Mouse (Mus musculus): ENCODE results near the gene Sox6.

Sox6 gene

GRCm38 (mm10) chr7:115550197-115550804 is 488.3 kb downstream of the Sox6 start:
- DNase-seq (ENCODE audit: low read depth) = no peak

DNA sequence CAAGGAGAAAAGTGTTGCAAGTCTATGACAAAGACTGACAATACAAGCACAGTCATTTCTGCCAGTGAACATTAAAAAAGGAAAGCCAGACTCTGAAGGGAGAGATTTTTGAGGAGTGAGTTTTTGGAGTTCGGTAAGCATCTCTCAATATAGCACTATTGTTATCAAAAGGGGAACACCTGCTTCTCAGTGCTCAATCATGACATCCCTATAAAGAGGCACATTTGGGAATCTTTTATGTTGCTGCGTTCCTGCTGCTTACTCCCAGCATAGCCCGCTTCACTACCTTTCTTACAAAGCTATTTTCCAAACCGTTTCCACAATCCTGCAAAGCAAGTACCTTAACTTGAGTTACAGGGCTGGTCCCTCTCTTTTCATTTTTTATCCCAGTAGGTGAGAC is 488.9 kb downstream of the Sox6 start:
- DNase-seq (ENCODE audit: low read depth) = no peak

GRCm38 (mm10) chr7:115545585-115546374 is 492.8 kb downstream of the Sox6 start:
- DNase-seq (ENCODE audit: low read depth) = no peak

- no peak for DNase-seq (ENCODE audit: low read depth)
These were observed 495.0 kb downstream of the Sox6 start for GRCm38 (mm10) chr7:115543596-115543995.

- DNase-seq (ENCODE audit: low read depth) = no peak
These were observed 498.3 kb downstream of the Sox6 start for GRCm38 (mm10) chr7:115540261-115540660.

- no peak for DNase-seq (ENCODE audit: low read depth)
These were observed 499.6 kb downstream of the Sox6 start for GRCm38 (mm10) chr7:115539003-115539402.

DNA sequence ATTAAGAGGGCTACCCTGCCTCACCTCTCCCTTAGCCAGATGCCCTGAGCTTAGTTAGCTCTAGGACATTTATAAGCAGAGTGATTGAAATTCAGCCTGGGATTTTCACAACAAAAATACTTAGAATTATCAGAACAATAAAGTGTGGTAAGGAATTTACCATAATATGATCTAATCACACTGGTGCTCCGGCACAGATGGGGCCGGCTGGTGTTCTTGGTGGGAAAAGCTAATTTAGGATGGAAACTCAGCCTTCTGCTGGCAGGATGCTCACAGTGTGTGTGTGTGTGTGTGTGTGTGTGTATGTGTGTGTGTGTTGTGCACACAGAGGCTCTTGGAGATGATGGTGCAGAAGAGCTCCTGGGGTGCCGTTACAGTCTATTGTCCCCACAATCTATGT is 501.0 kb downstream of the Sox6 start:
- DNase-seq (ENCODE audit: low read depth) = no peak

GRCm38 (mm10) chr7:115536521-115536920 is 502.1 kb downstream of the Sox6 start:
- DNase-seq (ENCODE audit: low read depth) = no peak

- no peak for DNase-seq (ENCODE audit: low read depth)
These were observed 506.7 kb downstream of the Sox6 start for GRCm38 (mm10) chr7:115531875-115532274.

GRCm38 (mm10) chr7:115531217-115531616 is 507.4 kb downstream of the Sox6 start:
- DNase-seq (ENCODE audit: low read depth) = no peak

DNA sequence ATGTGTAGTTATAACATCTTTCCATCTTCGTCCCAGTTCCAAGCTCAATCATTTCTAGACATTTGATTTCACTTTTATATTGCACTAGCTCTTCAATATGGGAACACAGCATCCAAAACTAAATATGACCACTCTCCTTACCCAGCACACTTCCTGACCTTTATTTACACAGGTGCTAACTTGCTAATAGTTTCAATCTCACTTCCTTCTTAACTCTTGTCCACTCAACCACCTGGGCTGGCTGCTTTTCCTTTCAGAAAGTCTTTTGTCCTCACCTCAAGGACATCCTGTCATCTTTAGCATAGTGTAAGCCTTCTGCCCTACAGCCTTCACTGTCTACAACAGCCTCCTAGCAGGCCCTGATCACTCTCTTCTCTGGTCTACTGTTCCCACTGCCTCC is 520.9 kb downstream of the Sox6 start:
- DNase-seq (ENCODE audit: low read depth) = no peak

DNA sequence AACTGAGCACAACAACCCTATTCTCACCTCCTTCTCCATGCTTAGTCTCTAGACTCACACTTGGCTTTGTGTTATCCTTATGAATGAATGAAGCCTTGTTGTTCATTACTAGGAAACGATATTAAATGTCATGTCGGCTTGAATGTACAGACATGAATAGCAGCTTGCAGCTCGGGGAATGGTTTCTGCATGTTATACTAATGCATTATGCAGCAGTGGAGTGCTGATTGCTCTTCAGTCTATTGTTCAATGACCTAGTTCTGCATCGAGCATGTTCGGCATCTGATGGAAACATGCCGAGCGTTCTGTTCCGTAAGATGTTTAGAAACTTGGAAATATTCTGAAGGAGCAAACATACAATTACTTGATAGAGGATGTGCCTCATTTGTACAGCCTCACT is 524.9 kb downstream of the Sox6 start:
- no peak for DNase-seq (ENCODE audit: low read depth)

DNA sequence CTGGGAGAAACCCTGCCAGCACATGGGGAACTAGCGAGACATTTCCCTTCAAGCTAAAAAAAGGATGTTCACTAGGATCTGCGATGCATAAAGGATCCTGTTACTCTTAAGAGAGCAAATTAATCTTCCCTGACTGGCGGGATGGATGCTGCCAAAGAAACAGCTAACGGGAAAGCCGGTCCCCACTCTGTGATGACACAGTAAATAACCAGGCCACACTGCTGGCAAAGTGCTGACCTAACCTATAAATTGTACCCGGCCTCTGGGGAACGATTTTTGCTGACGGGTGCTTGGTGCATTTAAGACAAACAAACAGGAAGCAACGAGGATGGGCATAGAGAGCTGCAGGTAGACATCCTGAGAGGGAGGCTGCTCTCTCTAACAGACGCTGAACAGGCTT is 526.8 kb downstream of the Sox6 start:
- no peak for DNase-seq (ENCODE audit: low read depth)

- no peak for DNase-seq (ENCODE audit: low read depth)
These were observed 527.5 kb downstream of the Sox6 start for GRCm38 (mm10) chr7:115511091-115511490.

GRCm38 (mm10) chr7:115510045-115510444 is 528.6 kb downstream of the Sox6 start:
- DNase-seq (ENCODE audit: low read depth) = no peak

DNA sequence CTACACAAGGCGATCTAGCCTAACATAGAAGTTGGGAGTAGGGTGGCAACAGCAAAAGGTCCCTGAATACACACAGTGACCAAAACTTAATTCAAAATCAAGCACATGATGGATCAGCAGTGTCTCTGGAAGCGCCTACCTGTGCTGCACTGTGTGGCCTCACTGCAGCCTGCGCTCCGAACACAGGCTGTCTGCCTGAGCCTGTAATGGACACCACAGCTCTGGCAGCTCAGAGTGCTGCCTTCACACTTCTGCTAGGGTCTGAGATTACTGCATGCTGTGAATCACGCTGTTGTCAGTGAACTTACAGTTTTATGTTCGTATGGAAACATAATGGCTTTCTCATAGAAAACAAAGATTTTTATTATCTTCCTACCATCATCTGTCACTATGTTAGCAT is 532.2 kb downstream of the Sox6 start:
- DNase-seq (ENCODE audit: low read depth) = no peak

DNA sequence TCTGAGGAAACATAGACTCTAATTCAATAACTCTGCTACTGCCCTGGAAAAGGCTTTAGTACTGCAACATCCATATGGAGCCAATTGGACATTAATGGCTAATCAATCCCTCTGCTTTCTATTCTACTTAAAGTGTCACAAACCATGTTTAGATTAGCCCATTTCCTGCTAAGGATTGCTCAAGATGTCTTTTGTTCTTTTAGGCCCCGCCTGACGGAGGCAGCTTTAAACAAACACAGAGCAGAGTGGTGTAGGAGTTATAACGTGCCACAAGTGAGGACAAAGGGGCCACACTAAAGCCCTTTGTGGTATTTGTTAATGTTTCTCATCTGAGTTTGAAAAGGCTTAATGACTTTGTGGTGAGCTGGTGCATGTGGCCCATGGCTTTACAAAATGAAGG is 537.1 kb downstream of the Sox6 start:
- no peak for DNase-seq (ENCODE audit: low read depth)

- DNase-seq (ENCODE audit: low read depth) = no peak
These were observed 537.8 kb downstream of the Sox6 start for GRCm38 (mm10) chr7:115500825-115501224.

DNA sequence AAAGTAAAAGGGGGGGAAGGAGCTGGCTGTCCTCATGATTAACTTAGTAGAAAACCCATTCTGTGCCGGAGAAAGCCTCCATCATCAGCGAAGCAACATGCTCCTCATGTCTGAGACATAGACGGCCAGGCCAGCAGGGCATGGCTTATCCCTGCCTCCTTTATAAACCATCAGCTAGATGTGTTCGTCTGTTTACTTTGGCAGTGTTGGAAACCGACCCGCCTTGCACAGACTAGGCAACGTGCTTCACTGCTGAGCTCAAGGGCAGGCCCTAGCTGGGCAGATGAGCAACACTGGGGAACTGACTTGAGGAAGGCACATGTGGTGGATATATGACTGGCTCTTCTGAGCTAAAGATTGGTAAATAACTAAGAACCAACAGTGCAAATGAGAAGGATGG is 538.4 kb downstream of the Sox6 start:
- DNase-seq (ENCODE audit: low read depth) = no peak

DNA sequence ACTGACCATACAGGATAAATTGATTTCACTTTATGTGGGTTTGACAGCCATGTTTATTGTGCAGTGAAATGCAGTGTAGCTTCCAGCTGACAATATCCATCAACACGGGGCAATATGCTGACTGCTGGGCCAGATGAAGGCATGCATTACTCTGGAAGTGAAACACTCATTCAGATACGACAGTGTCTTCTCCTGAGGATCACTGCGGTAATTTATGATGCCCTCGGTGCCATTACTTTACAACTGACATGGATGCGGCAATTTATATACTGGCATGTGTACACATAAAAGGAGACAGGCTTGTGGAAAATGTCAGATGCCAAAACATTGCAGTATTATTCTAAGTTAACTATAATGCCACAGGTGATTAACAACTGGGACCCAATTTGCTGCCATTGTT is 546.9 kb downstream of the Sox6 start:
- DNase-seq (ENCODE audit: low read depth) = no peak

GRCm38 (mm10) chr7:115489608-115490007 is 549.0 kb downstream of the Sox6 start:
- no peak for DNase-seq (ENCODE audit: low read depth)

DNA sequence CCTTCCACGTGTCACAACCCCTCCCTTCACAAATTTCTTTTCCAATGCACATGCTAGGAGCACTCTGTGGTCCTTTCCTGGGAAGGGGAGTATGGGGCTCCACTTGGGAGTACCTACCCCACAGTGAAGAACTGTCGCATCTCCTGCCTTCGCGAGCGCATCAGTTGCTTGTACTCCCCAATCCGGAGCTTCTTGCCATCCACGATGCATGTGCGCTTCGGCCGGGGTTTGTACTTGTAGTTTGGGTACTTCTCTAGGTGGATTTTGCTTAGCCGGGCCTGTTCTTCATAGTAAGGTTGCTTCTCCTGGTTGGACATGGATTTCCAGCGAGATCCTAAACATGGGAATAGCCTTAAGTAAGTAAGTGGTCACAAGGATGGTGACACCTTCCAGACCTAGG is 552.2 kb downstream of the Sox6 start:
- DNase-seq (ENCODE audit: low read depth) = no peak

GRCm38 (mm10) chr7:115485664-115486409 is 552.8 kb downstream of the Sox6 start:
- DNase-seq (ENCODE audit: low read depth) = peak; percentile 28

All from fibroblast of lung, adult 2 months (primary cell).